15 mouse cellular contexts compared by ENCODE assay signal in genomic region chr16:71973811-71974210, GRCm38 (mm10).
DNase-seq lines count a peak whose midpoint lies in the region; TF ChIP-seq lines count a peak whose summit lies in the region.
"Had no signal": no experiment of that assay in that cellular context is flagged by ENCODE, and none has a peak within 500 bp of the region (broad histone marks: within the 10 kb centered on the region; RNA-seq: fewer than 3 reads in every experiment).

No protein-coding gene starts in this region.

- TF ChIP-seq POLR2A in brain, embryonic 14.5 days (IDR thresholded peaks at IDR 0.05; ENCODE audit: borderline replicate concordance, extremely low read depth, insufficient read depth, insufficient read length, poor library complexity, severe bottlenecking): no peak

- DNase-seq in 3T3-L1 (ENCODE audit: low read depth, low spot score): peak; percentile 12
- peak; percentile 6 for DNase-seq in Muller cell, postnatal 12 days (ENCODE audit: inconsistent ontology term)
- DNase-seq in brain, embryonic 14.5 days (ENCODE audit: low read depth): peak; percentile 66
- DNase-seq in cerebellum, adult 9-10 months: no peak
- no peak for DNase-seq in heart, adult 9 months (ENCODE audit: low spot score in 2 of 2)
- DNase-seq: adrenal gland, adult 8-10 months; adrenal gland, postnatal 14 days; adrenal gland, postnatal 36 days; B cell, adult 2 months; cerebellum, adult 11 months; cerebellum, adult 18-20 months; cerebellum, adult 8-10 months; cerebellum, postnatal 10 days; cerebellum, postnatal 25 days; forebrain, postnatal 0 days had no signal

- TF ChIP-seq CTCF in brain, embryonic 14.5 days (IDR thresholded peaks at IDR 0.05; ENCODE audit: borderline replicate concordance, extremely low read depth, insufficient read depth, insufficient read length): no peak

Comparison
In these comparisons a context has a peak if more than half of its experiments do, and no peak if none do; other contexts are left out.
1. DNase-seq: peak in 3T3-L1 (single experiment), Muller cell, postnatal 12 days (single experiment) and brain, embryonic 14.5 days (single experiment); none in cerebellum, adult 9-10 months (single experiment) and heart, adult 9 months (0 of 2).